Mouse (Mus musculus) left cerebral cortex, postnatal 4 days (tissue): ENCODE results near the gene Acsm2. TPM values are rescaled to one million over a fixed set of nuclear protein-coding genes. Genes with fewer than 3 reads are reported as not detected.

ENCODE experiments used
- total RNA-seq, 2 experiments: library from RNA; stranded (reverse); gene quantifications; 2 replicates each; pipeline ENCODE4 v1.2.3; 2021

The Acsm2 gene
- total RNA-seq, 2 experiments from 2014 or later = not detected

Other genes starting within 250 kb of the Acsm2 start
- gene Gp2, start 95.1 kb upstream of the Acsm2 start, total RNA-seq = not detected
- not detected for gene Umod, start 75.1 kb upstream of the Acsm2 start, total RNA-seq
- gene Acsm5, start 34.9 kb upstream of the Acsm2 start, total RNA-seq = not detected
- gene Pdilt, start 30.9 kb upstream of the Acsm2 start, total RNA-seq = not detected
- gene Acsm1, start 52.7 kb downstream of the Acsm2 start, total RNA-seq = not detected
- not detected for gene Acsm4, start 135.7 kb downstream of the Acsm2 start, total RNA-seq
- 10 to 100 TPM; 51.0 to 54.0 TPM for gene Thumpd1, start 166.5 kb downstream of the Acsm2 start, total RNA-seq
- gene Acsm3, start 206.6 kb downstream of the Acsm2 start, total RNA-seq = not detected
- gene Rexo5, start 239.7 kb downstream of the Acsm2 start, total RNA-seq = 1 to 10 TPM; 7.2 to 7.9 TPM
- 10 to 100 TPM in 1 of 2 experiments, 1 to 10 TPM in 1; 9.2 to 10.2 TPM for gene Eri2, start 239.7 kb downstream of the Acsm2 start, total RNA-seq